Comparison of ENCODE assay signal across 10 mouse cellular contexts in genomic region chr10:97582543-97583231, GRCm38 (mm10). TPM values are rescaled to one million over a fixed set of nuclear protein-coding genes. Genes with fewer than 3 reads are reported as not detected.
DNase-seq lines count a peak whose midpoint lies in the region; ATAC-seq and TF ChIP-seq lines count a peak whose summit lies in the region.
"Had no signal": no experiment of that assay in that cellular context is flagged by ENCODE, and none has a peak within 500 bp of the region (broad histone marks: within the 10 kb centered on the region; RNA-seq: fewer than 3 reads in every experiment).

No protein-coding gene starts in this region.

- H3K27me3 ChIP-seq in limb, embryonic 15.5 days = no peaks in the 10 kb centered on the region
- H3K27me3 ChIP-seq in limb, embryonic 10.5 days (ENCODE audit: low read depth, poor library complexity, severe bottlenecking) = no peaks in the 10 kb centered on the region
- H3K27me3 ChIP-seq in cerebellum, adult 2 months (ENCODE audit: control insufficient read depth, insufficient read depth, low read length) = no peaks in the 10 kb centered on the region
- H3K27me3 ChIP-seq in thymus, adult 2 months (ENCODE audit: control insufficient read depth, insufficient read depth, low read length) = no peaks in the 10 kb centered on the region
- H3K27me3 ChIP-seq: heart, embryonic 12.5 days had no signal

- 0 out of 2 replicates have a peak, but pooled peaks cover 2% of the 10 kb centered on the region for H3K4me1 ChIP-seq in limb, embryonic 15.5 days
- H3K4me1 ChIP-seq in limb, embryonic 10.5 days = no peaks in the 10 kb centered on the region
- H3K4me1 ChIP-seq in cerebellum, adult 2 months (ENCODE audit: control insufficient read depth, insufficient read depth, low read length) = peaks cover 4% of the 10 kb centered on the region; the same call in 1 of the 2 replicates
- no peaks in the 10 kb centered on the region for H3K4me1 ChIP-seq in thymus, adult 2 months (replicated peaks; ENCODE audit: control insufficient read depth, insufficient read depth, low read length)
- H3K4me1 ChIP-seq: heart, embryonic 12.5 days had no signal

- H3K27ac ChIP-seq in limb, embryonic 15.5 days = peak overlapping the region; percentile 44; the same call in 1 of the 2 replicates
- H3K27ac ChIP-seq in limb, embryonic 10.5 days = no peak overlapping the region
- H3K27ac ChIP-seq in cerebellum, adult 2 months (ENCODE audit: insufficient read depth, low read length) = no peak overlapping the region; the same call in 1 of the 2 replicates
- no peak overlapping the region for H3K27ac ChIP-seq in thymus, adult 2 months (ENCODE audit: control insufficient read depth, insufficient read depth, low read length)

- 75% methylated on average over 4 of the region's 4 CpGs for WGBS in limb, embryonic 15.5 days
- WGBS in limb, embryonic 10.5 days = 86% methylated on average over 4 of the region's 4 CpGs
- 9% methylated on average over 4 of the region's 4 CpGs for WGBS in cerebellum, adult 2 months
- WGBS in thymus, adult 2 months = 88% methylated on average over 4 of the region's 4 CpGs

- no peak for TF ChIP-seq CTCF in cerebellum, adult 2 months (IDR thresholded peaks at IDR 0.05; ENCODE audit: borderline replicate concordance, insufficient read depth, low read depth, low read length)
- TF ChIP-seq CTCF in thymus, adult 2 months (IDR thresholded peaks at IDR 0.05; ENCODE audit: borderline replicate concordance, control insufficient read depth, extremely low read depth, insufficient read depth, low read length, poor library complexity) = no peak

- no peak overlapping the region for H3K4me3 ChIP-seq in limb, embryonic 15.5 days
- no peak overlapping the region for H3K4me3 ChIP-seq in limb, embryonic 10.5 days
- H3K4me3 ChIP-seq in cerebellum, adult 2 months (replicated peaks; ENCODE audit: insufficient read depth, low read depth, low read length) = no peak overlapping the region
- H3K4me3 ChIP-seq in thymus, adult 2 months (ENCODE audit: control insufficient read depth, insufficient read depth, low read length) = no peak overlapping the region
- H3K4me3 ChIP-seq: heart, embryonic 12.5 days had no signal

- no peak overlapping the region for H3K4me2 ChIP-seq in limb, embryonic 15.5 days
- H3K4me2 ChIP-seq: heart, embryonic 12.5 days had no signal

- ATAC-seq in limb, embryonic 15.5 days (ENCODE audit: insufficient number of reproducible peaks, low FRiP score, low TSS enrichment, low read depth) = no peak

- no peak for DNase-seq in limb, embryonic 10.5 days (ENCODE audit: low spot score)
- peak; percentile 59 to 85 for DNase-seq in cerebellum, adult 2 months
- DNase-seq in layer of hippocampus, adult 8-10 months (ENCODE audit: low spot score in 2 of 2) = peak; percentile 50 to 70
- DNase-seq in right cerebral cortex, postnatal 4 days = peak; percentile 20
- DNase-seq in testis, postnatal 14 days (ENCODE audit: low spot score) = no peak
- DNase-seq in yolk sac, embryonic 10.5 days (ENCODE audit: low spot score) = no peak
- DNase-seq in thymus, adult 2 months = no peak

- TF ChIP-seq POLR2A in cerebellum, adult 2 months (IDR thresholded peaks at IDR 0.05; ENCODE audit: borderline replicate concordance, insufficient read depth, low read length) = no peak
- no peak for TF ChIP-seq POLR2A in thymus, adult 2 months (IDR thresholded peaks at IDR 0.05; ENCODE audit: control insufficient read depth, extremely low read depth, insufficient read depth, low read length, poor library complexity)

- no peaks in the 10 kb centered on the region for H3K9me3 ChIP-seq in limb, embryonic 15.5 days
- H3K9me3 ChIP-seq in limb, embryonic 10.5 days (replicated peaks) = no peaks in the 10 kb centered on the region
- H3K9me3 ChIP-seq: heart, embryonic 12.5 days had no signal

- H3K9ac ChIP-seq in limb, embryonic 15.5 days = no peak overlapping the region
- H3K9ac ChIP-seq: heart, embryonic 12.5 days had no signal

- no peaks in the 10 kb centered on the region for H3K36me3 ChIP-seq in limb, embryonic 15.5 days
- no peaks in the 10 kb centered on the region for H3K36me3 ChIP-seq in limb, embryonic 10.5 days
- no peaks in the 10 kb centered on the region for H3K36me3 ChIP-seq in thymus, adult 2 months (ENCODE audit: control insufficient read depth, insufficient read depth, low read length)
- H3K36me3 ChIP-seq: heart, embryonic 12.5 days had no signal

RNA-seq across cellular contexts. Expression of gene Lum, which starts 17.8 kb away (rescaled TPM):
- polyA plus RNA-seq in limb, embryonic 15.5 days (2015; fragmentation: Nextera tagmentation; extraction: Ambion mirVana) = 666 and 680 TPM in 2 replicates
- 7.9 and 23.5 TPM in 2 replicates for polyA plus RNA-seq in limb, embryonic 10.5 days (2016; fragmentation: Nextera tagmentation; extraction: Ambion mirVana)
- 2.8 and 3.6 TPM in 2 replicates for polyA plus RNA-seq in cerebellum, adult 2 months (2012; rRNA removed)
- 1 to 10 TPM; 4.8 to 7.1 (median 6.0) TPM for total RNA-seq in layer of hippocampus, adult 8-10 months (2022)
- 5.9 and 10.3 TPM in 2 replicates for polyA plus RNA-seq in thymus, adult 2 months (2012; rRNA removed)

RNA-seq across cellular contexts. Expression of gene Kera, which starts 24.0 kb away (rescaled TPM):
- 192 and 198 TPM in 2 replicates for polyA plus RNA-seq in limb, embryonic 15.5 days (2015; fragmentation: Nextera tagmentation; extraction: Ambion mirVana)
- polyA plus RNA-seq in limb, embryonic 10.5 days (2016; fragmentation: Nextera tagmentation; extraction: Ambion mirVana) = 3.0 TPM in 1 of 2 replicates, not detected in the other
- polyA plus RNA-seq in cerebellum, adult 2 months (2012; rRNA removed) = not detected in 2 replicates
- under 1 TPM in 2 of 4 experiments, not detected in 2; 0.19 to 0.20 TPM for total RNA-seq in layer of hippocampus, adult 8-10 months (2022)
- not detected in 2 replicates for polyA plus RNA-seq in thymus, adult 2 months (2012; rRNA removed)
- polyA plus RNA-seq: cortical plate, adult 2 months had no signal

Comparison
In these comparisons a context has a peak if more than half of its experiments do, and no peak if none do; other contexts are left out.
1. RNA of gene Lum, which starts 17.8 kb away (polyA plus RNA-seq): 666 to 680 TPM in limb, embryonic 15.5 days; 7.9 to 23.5 TPM in limb, embryonic 10.5 days, 5.9 to 10.3 TPM in thymus, adult 2 months and 2.8 to 3.6 TPM in cerebellum, adult 2 months; every median in the first group is over 10 times any median in the second.
2. RNA of gene Kera, which starts 24.0 kb away (polyA plus RNA-seq): 192 to 198 TPM in limb, embryonic 15.5 days; 3.0 TPM in limb, embryonic 10.5 days, not detected in cerebellum, adult 2 months and not detected in thymus, adult 2 months; every median in the first group is over 10 times any median in the second.
3. DNase-seq: peak in cerebellum, adult 2 months (2 of 2), layer of hippocampus, adult 8-10 months (2 of 2) and right cerebral cortex, postnatal 4 days (single experiment); none in limb, embryonic 10.5 days (single experiment), testis, postnatal 14 days (single experiment), yolk sac, embryonic 10.5 days (single experiment) and thymus, adult 2 months (single experiment).